Mouse (Mus musculus) MEL (cell line): ENCODE data around the gene Nf2. TPM values are rescaled to one million over a fixed set of nuclear protein-coding genes. Genes with fewer than 3 reads are reported as not detected.

Experiments
- DNase-seq: peaks from one replicate; pipeline ENCODE4 v3.0.0; 2011; ENCODE audit warnings: low read depth, low spot score
- H3K27ac ChIP-seq: 2 replicates; pipeline ENCODE4 v1.5.1; 2012; ENCODE audit warnings: low read depth, mild to moderate bottlenecking, control low read depth, low read length, moderate library complexity; ENCODE audit not compliant: control insufficient read depth
- H3K27me3 ChIP-seq, 2 experiments: fragments of 150-350 bp in 1 of 2; sonication (generic) in 1 of 2; 2 replicates each; pipeline ENCODE4 v1.6.1; 2012; ENCODE audit warnings: low read length in 2 of 2, mild to moderate bottlenecking in 2 of 2, improper control_type of control experiment in 1 of 2, moderate library complexity in 1 of 2; ENCODE audit not compliant: insufficient read depth in 2 of 2, control insufficient read depth in 1 of 2
- H3K36me3 ChIP-seq, 2 experiments: 2 replicates each; pipeline ENCODE4 v1.6.1; 2012 to 2014; ENCODE audit warnings: low read length in 2 of 2, improper control_type of control experiment in 1 of 2, inconsistent platforms in 1 of 2, mild to moderate bottlenecking in 1 of 2; ENCODE audit not compliant: insufficient read depth in 2 of 2, control insufficient read depth in 1 of 2
- H3K4me1 ChIP-seq, 2 experiments: fragments of 150-350 bp in 1 of 2; sonication (generic) in 1 of 2; 2 replicates each; pipeline ENCODE4 v1.6.1; 2012; ENCODE audit warnings: low read length in 2 of 2, improper control_type of control experiment in 1 of 2, mild to moderate bottlenecking in 1 of 2; ENCODE audit not compliant: insufficient read depth in 2 of 2, control insufficient read depth in 1 of 2
- H3K4me3 ChIP-seq, 2 experiments: fragments of 150-350 bp in 1 of 2; sonication (generic) in 1 of 2; 2 replicates each; pipeline ENCODE4 v1.5.1; 2012; ENCODE audit warnings: low read depth in 2 of 2, low read length in 2 of 2, mild to moderate bottlenecking in 2 of 2, moderate library complexity in 2 of 2, control low read depth in 1 of 2, improper control_type of control experiment in 1 of 2; ENCODE audit not compliant: control insufficient read depth in 1 of 2, insufficient read depth in 1 of 2
- H3K79me2 ChIP-seq: 2 replicates; pipeline ENCODE4 v1.6.1; 2012; ENCODE audit warnings: mild to moderate bottlenecking, low read length, moderate library complexity; ENCODE audit not compliant: control insufficient read depth, poor library complexity, insufficient read depth
- H3K9ac ChIP-seq: 2 replicates; pipeline ENCODE4 v1.6.1; 2012; ENCODE audit warnings: low read depth, mild to moderate bottlenecking, control low read depth, low read length, moderate library complexity; ENCODE audit not compliant: control insufficient read depth, poor library complexity, severe bottlenecking
- H3K9me3 ChIP-seq: fragments of 150-350 bp; sonication (generic); replicated peaks from 2 replicates; pipeline ENCODE4 v1.6.1; 2012; ENCODE audit warnings: mild to moderate bottlenecking, low read length, improper control_type of control experiment, moderate library complexity; ENCODE audit not compliant: insufficient read depth
- CTCF ChIP-seq, 3 experiments: IDR thresholded peaks in 2 of 3; conservative IDR thresholded peaks in 1 of 3; 2 replicates each; pipeline ENCODE4 v1.5.1; 2011 to 2012; ENCODE audit warnings: low read length in 3 of 3, low read depth in 2 of 3, mild to moderate bottlenecking in 2 of 3, improper control_type of control experiment in 1 of 3, inconsistent platforms in 1 of 3, mixed read lengths in 1 of 3, moderate library complexity in 1 of 3; ENCODE audit not compliant: control insufficient read depth in 1 of 3, insufficient read depth in 1 of 3, poor library complexity in 1 of 3, severe bottlenecking in 1 of 3
- E2F4 ChIP-seq: IDR thresholded peaks from 2 replicates; pipeline ENCODE4 v1.6.1; 2011; ENCODE audit warnings: low read depth, low read length, improper control_type of control experiment, borderline replicate concordance
- ELF1 ChIP-seq: IDR thresholded peaks from 2 replicates; pipeline ENCODE4 v1.6.1; 2014; ENCODE audit warnings: low read depth, mild to moderate bottlenecking, inconsistent platforms, low read length, improper control_type of control experiment, moderate library complexity
- GATA1 ChIP-seq: IDR thresholded peaks from 2 replicates; pipeline ENCODE4 v1.6.1; 2011; ENCODE audit warnings: low read depth, low read length, improper control_type of control experiment
- HCFC1 ChIP-seq: IDR thresholded peaks from 2 replicates; pipeline ENCODE4 v1.6.1; 2012; ENCODE audit warnings: low read depth, mild to moderate bottlenecking, inconsistent platforms, low read length, improper control_type of control experiment, moderate library complexity
- JUND ChIP-seq: IDR thresholded peaks from 2 replicates; pipeline ENCODE4 v1.6.1; 2011; ENCODE audit warnings: low read depth, mild to moderate bottlenecking, improper control_type of control experiment, low read length
- KAT2A ChIP-seq: conservative IDR thresholded peaks from 2 replicates; pipeline ENCODE4 v1.6.1; 2012; ENCODE audit warnings: low read depth, low read length, improper control_type of control experiment, inconsistent platforms
- MAFK ChIP-seq: IDR thresholded peaks from 2 replicates; pipeline ENCODE4 v1.6.1; 2011; ENCODE audit warnings: low read depth, mild to moderate bottlenecking, low read length, improper control_type of control experiment, borderline replicate concordance
- MAX ChIP-seq: IDR thresholded peaks from 2 replicates; pipeline ENCODE4 v1.6.1; 2011; ENCODE audit warnings: low read length, improper control_type of control experiment
- MEF2A ChIP-seq: IDR thresholded peaks from 2 replicates; pipeline ENCODE4 v1.6.1; 2014; ENCODE audit warnings: low read depth, mild to moderate bottlenecking, inconsistent platforms, low read length, improper control_type of control experiment; ENCODE audit not compliant: poor library complexity, insufficient replicate concordance, severe bottlenecking; ENCODE audit errors: extremely low read depth
- MXI1 ChIP-seq: IDR thresholded peaks from 2 replicates; pipeline ENCODE4 v1.6.1; 2011; ENCODE audit warnings: mild to moderate bottlenecking, low read depth, low read length, improper control_type of control experiment
- MYB ChIP-seq: IDR thresholded peaks from 2 replicates; pipeline ENCODE4 v1.6.1; 2011; ENCODE audit warnings: mild to moderate bottlenecking, low read depth, low read length, improper control_type of control experiment
- MYC ChIP-seq: IDR thresholded peaks from 2 replicates; pipeline ENCODE4 v1.6.1; 2011; ENCODE audit warnings: low read depth, mild to moderate bottlenecking, low read length, improper control_type of control experiment, moderate library complexity
- NELFE ChIP-seq: IDR thresholded peaks from 2 replicates; pipeline ENCODE4 v1.6.1; 2011; ENCODE audit warnings: low read depth, low read length, improper control_type of control experiment
- RAD21 ChIP-seq: IDR thresholded peaks from 2 replicates; pipeline ENCODE4 v1.6.1; 2011; ENCODE audit warnings: mild to moderate bottlenecking, low read depth, low read length, improper control_type of control experiment
- SIN3A ChIP-seq: IDR thresholded peaks from 2 replicates; pipeline ENCODE4 v1.6.1; 2012; ENCODE audit warnings: low read length, improper control_type of control experiment, inconsistent platforms
- SMC3 ChIP-seq: IDR thresholded peaks from 2 replicates; pipeline ENCODE4 v1.6.1; 2011; ENCODE audit warnings: low read depth, low read length, improper control_type of control experiment
- TBP ChIP-seq: IDR thresholded peaks from 2 replicates; pipeline ENCODE4 v1.8.0; 2011; ENCODE audit warnings: low read depth, low read length, improper control_type of control experiment
- TCF12 ChIP-seq: IDR thresholded peaks from 2 replicates; pipeline ENCODE4 v1.6.1; 2014; ENCODE audit warnings: low read depth, mild to moderate bottlenecking, inconsistent platforms, low read length, improper control_type of control experiment, moderate library complexity
- ZC3H11A ChIP-seq: IDR thresholded peaks from 2 replicates; pipeline ENCODE4 v1.6.1; 2012; ENCODE audit warnings: low read depth, mild to moderate bottlenecking, inconsistent platforms, low read length, improper control_type of control experiment
- ZKSCAN1 ChIP-seq: IDR thresholded peaks from 2 replicates; pipeline ENCODE4 v1.6.1; 2012; ENCODE audit warnings: low read depth, mild to moderate bottlenecking, inconsistent platforms, low read length, improper control_type of control experiment, moderate library complexity
- ZNF384 ChIP-seq: IDR thresholded peaks from 2 replicates; pipeline ENCODE4 v1.6.1; 2012; ENCODE audit warnings: low read depth, mild to moderate bottlenecking, inconsistent platforms, low read length, improper control_type of control experiment
- polyA plus RNA-seq, 2 experiments: library from polyadenylated mRNA; stranded (reverse) in 1 of 2; unstranded in 1 of 2; fragments of >175 nt in 1 of 2; fragments of >200 nt in 1 of 2; gene quantifications; 2 replicates each; pipeline versions ENCODE4 v1.2.1 to v1.2.4; 2012; ENCODE audit warnings: low replicate concordance in 2 of 2, low read depth in 1 of 2; ENCODE audit not compliant: insufficient read length in 2 of 2, insufficient read depth in 1 of 2, missing spikeins in 1 of 2
- total RNA-seq: library from RNA; depleted of rRNA; stranded (reverse); fragments of 300-350 nt; gene quantifications from 2 replicates; pipeline ENCODE4 v1.2.3, GENCODE M21; 2012

Nf2 gene
- total and polyA plus RNA-seq, 3 experiments, result 73.6 to 246 (median 95.6) TPM

DNA sequence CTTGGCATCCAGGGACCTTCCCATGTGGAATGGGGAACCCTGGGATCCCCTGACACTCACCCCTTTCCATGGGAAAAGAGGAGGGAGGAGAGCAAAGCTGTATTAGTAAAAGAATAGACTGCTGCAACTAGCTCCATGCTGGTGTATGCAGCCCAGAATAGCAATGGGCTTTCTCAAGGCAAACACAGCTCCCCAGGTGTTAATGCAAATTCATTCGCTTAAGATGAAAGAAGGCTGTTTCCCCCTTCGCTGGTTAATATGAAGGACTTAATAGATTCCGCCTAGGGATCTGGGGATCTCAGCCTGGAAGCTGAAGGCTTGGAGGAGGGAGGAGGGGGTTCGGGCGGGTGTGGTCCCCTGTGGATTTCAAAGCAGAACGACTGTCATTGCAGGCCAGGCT is 87.3 kb downstream of the Nf2 start:
- H3K9me3 ChIP-seq, result no peaks in the 10 kb centered on the region
- H3K27ac ChIP-seq, result no peak overlapping the region
- no peak for DNase-seq
- H3K27me3 ChIP-seq, result no peaks in the 10 kb centered on the region
- no peak for TF ChIP-seq MYB
- no peak for TF ChIP-seq MEF2A
- no peak for TF ChIP-seq ZC3H11A
- TF ChIP-seq SIN3A, result no peak
- TF ChIP-seq CTCF (IDR thresholded peaks at IDR 0.05 in 2 of 3, conservative IDR thresholded peaks at IDR 0.05 in 1 of 3; ENCODE audit: control insufficient read depth in 1 of 3, insufficient read depth in 1 of 3, low read depth in 2 of 3, low read length in 3 of 3, poor library complexity in 1 of 3, severe bottlenecking in 1 of 3), result no peak
- TF ChIP-seq E2F4, result no peak
- TF ChIP-seq MXI1, result no peak
- TF ChIP-seq ELF1, result no peak
- TF ChIP-seq MAX, result no peak
- TF ChIP-seq SMC3, result no peak
- TF ChIP-seq ZKSCAN1, result no peak
- no peak for TF ChIP-seq HCFC1
- no peak for TF ChIP-seq MYC
- TF ChIP-seq GATA1, result no peak
- no peak for TF ChIP-seq NELFE
- TF ChIP-seq TCF12, result no peak
- TF ChIP-seq RAD21, result no peak
- TF ChIP-seq, all 39 proteins: peak for 0
- H3K9ac ChIP-seq, result no peak overlapping the region
- H3K4me3 ChIP-seq, result no peak overlapping the region
- no peaks in the 10 kb centered on the region for H3K79me2 ChIP-seq
- no peaks in the 10 kb centered on the region for H3K4me1 ChIP-seq
- H3K36me3 ChIP-seq, result no peaks in the 10 kb centered on the region

DNA sequence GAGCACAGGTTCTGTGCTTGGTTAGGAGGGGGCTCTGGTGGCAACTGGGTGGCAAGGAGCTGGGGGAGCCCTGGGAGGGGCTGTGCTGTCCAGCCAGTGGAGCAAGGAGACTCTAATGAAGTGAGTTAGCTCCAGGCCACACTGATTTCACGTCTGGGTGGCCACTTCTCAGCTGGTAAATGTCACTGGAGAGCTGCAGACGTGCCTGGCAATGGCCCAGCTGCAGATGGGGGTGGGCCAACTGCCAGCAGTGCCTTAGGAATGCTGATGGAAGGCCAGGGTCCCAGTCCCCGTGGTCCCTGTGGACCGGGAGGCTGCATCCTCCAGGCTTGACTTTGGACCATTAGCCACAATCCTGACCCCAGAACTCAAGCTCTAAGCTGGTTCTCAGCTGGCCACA is 88.9 kb downstream of the Nf2 start:
- Histone ChIP-seq H3K4me1 (no peaks in the 10 kb centered on the region), H3K9ac (no peak overlapping the region), H3K79me2 (no peaks in the 10 kb centered on the region), H3K9me3 (no peaks in the 10 kb centered on the region), H3K27me3 (no peaks in the 10 kb centered on the region), H3K4me3 (no peak overlapping the region), H3K27ac (no peak overlapping the region), H3K36me3 (no peaks in the 10 kb centered on the region)
- no peak for TF ChIP-seq TBP
- DNase-seq, result no peak

DNA sequence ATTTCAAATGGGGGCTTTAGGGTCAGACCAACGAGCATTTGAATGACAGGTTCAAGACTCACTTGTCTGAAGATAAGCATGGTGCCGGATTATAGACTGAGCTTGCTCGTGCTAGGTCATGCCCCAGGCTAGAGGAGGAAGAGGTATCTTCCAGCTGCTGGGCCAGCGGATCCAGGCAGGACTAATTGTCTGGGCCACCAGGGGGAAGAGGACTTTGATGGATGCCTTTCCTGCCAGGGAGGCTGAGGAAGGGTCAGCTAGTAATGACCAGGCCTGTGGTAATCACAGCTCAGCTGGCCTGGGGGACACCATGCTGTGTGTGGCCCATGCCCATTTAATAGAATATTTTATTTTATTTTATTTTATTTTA is 91.6 kb downstream of the Nf2 start:
- Histone ChIP-seq H3K27ac (no peak overlapping the region), H3K79me2 (no peaks in the 10 kb centered on the region), H3K9me3 (no peaks in the 10 kb centered on the region), H3K36me3 (no peaks in the 10 kb centered on the region), H3K4me1 (no peaks in the 10 kb centered on the region), H3K4me3 (no peak overlapping the region), H3K9ac (no peak overlapping the region), H3K27me3 (no peaks in the 10 kb centered on the region)
- no peak for DNase-seq
- TF ChIP-seq MAFK, result no peak
- no peak for TF ChIP-seq ZNF384
- no peak for TF ChIP-seq JUND
- no peak for TF ChIP-seq KAT2A
- no peak for TF ChIP-seq MAX
- no peak for TF ChIP-seq CTCF (IDR thresholded peaks at IDR 0.05 in 2 of 3, conservative IDR thresholded peaks at IDR 0.05 in 1 of 3; ENCODE audit: control insufficient read depth in 1 of 3, insufficient read depth in 1 of 3, low read depth in 2 of 3, low read length in 3 of 3, poor library complexity in 1 of 3, severe bottlenecking in 1 of 3)
- no peak for TF ChIP-seq ZKSCAN1
- TF ChIP-seq GATA1, result no peak
- no peak for TF ChIP-seq SMC3
- no peak for TF ChIP-seq TBP
